Mouse (Mus musculus): ENCODE measurements around the gene Vegfc.

Gene Vegfc
- long read RNA-seq, experiment 1, partial matches to known transcripts: 0 of 5 reads
- long read RNA-seq, experiment 1, other reads (novel, unspliced or antisense): 1 of 5 reads
- long read RNA-seq, experiment 2, partial matches to known transcripts: 0 of 6 reads
- long read RNA-seq, experiment 2, other reads (novel, unspliced or antisense): 2 of 6 reads

GRCm38 (mm10) chr8:54077271-54078120, at the start of gene Vegfc:
Vegfc (plus strand) TSS chr8:54077606.
- intact Hi-C loops (cut with DNase I): loop anchor here (2.0 to 5.0 kb wide), 2 partner anchors 200 to 413 kb away; no protein-coding TSS in a partner anchor

- intact Hi-C loops (cut with DNase I): no loop called here
Measured at GRCm38 (mm10) chr8:54034584-54034983, 42.8 kb upstream of the Vegfc start.

- intact Hi-C loops (cut with DNase I): no loop called here
Measured at GRCm38 (mm10) chr8:54042601-54043000, 34.8 kb upstream of the Vegfc start.

GRCm38 (mm10) chr8:54043468-54043867, 33.9 kb upstream of the Vegfc start:
- intact Hi-C loops (cut with DNase I): no loop called here

- intact Hi-C loops (cut with DNase I): no loop called here
Measured at GRCm38 (mm10) chr8:54053210-54053609, 24.2 kb upstream of the Vegfc start.

- intact Hi-C loops (cut with DNase I): no loop called here
Measured at GRCm38 (mm10) chr8:54065492-54065891, 11.9 kb upstream of the Vegfc start.

GRCm38 (mm10) chr8:54076301-54076700, 1.1 kb upstream of the Vegfc start:
- intact Hi-C loops (cut with DNase I): loop anchor here (2.0 to 5.0 kb wide), 2 partner anchors 199 to 414 kb away; no protein-coding TSS in a partner anchor

- intact Hi-C loops (cut with DNase I): loop anchor here (2.0 to 5.0 kb wide), 2 partner anchors 200 to 414 kb away; no protein-coding TSS in a partner anchor
Measured at GRCm38 (mm10) chr8:54076791-54077270, 575 bp upstream of the Vegfc start.

GRCm38 (mm10) chr8:54078121-54078440, 675 bp downstream of the Vegfc start:
- intact Hi-C loops (cut with DNase I): loop anchor here (5.0 kb wide), 1 partner anchor 201 kb away; no protein-coding TSS in a partner anchor

GRCm38 (mm10) chr8:54079001-54079400, 1.6 kb downstream of the Vegfc start:
- intact Hi-C loops (cut with DNase I): loop anchor here (5.0 kb wide), 1 partner anchor 202 kb away; no protein-coding TSS in a partner anchor

GRCm38 (mm10) chr8:54079601-54080000, 2.2 kb downstream of the Vegfc start:
- intact Hi-C loops (cut with DNase I): loop anchor here (5.0 kb wide), 1 partner anchor 202 kb away; no protein-coding TSS in a partner anchor

GRCm38 (mm10) chr8:54085896-54086295, 8.5 kb downstream of the Vegfc start:
- intact Hi-C loops (cut with DNase I): no loop called here

- intact Hi-C loops (cut with DNase I): no loop called here
Measured at GRCm38 (mm10) chr8:54087114-54087513, 9.7 kb downstream of the Vegfc start.

GRCm38 (mm10) chr8:54089204-54089603, 11.8 kb downstream of the Vegfc start:
- intact Hi-C loops (cut with DNase I): no loop called here

GRCm38 (mm10) chr8:54089901-54090300, 12.5 kb downstream of the Vegfc start:
- intact Hi-C loops (cut with DNase I): no loop called here

- intact Hi-C loops (cut with DNase I): no loop called here
Measured at GRCm38 (mm10) chr8:54100058-54100457, 22.7 kb downstream of the Vegfc start.

GRCm38 (mm10) chr8:54114581-54114980, 37.2 kb downstream of the Vegfc start:
- intact Hi-C loops (cut with DNase I): no loop called here

GRCm38 (mm10) chr8:54120115-54120514, 42.7 kb downstream of the Vegfc start:
- intact Hi-C loops (cut with DNase I): no loop called here

- intact Hi-C loops (cut with DNase I): no loop called here
Measured at GRCm38 (mm10) chr8:54121942-54122341, 44.5 kb downstream of the Vegfc start.

- intact Hi-C loops (cut with DNase I): no loop called here
Measured at GRCm38 (mm10) chr8:54122345-54122744, 44.9 kb downstream of the Vegfc start.

GRCm38 (mm10) chr8:54130558-54130957, 53.2 kb downstream of the Vegfc start:
- intact Hi-C loops (cut with DNase I): no loop called here

- intact Hi-C loops (cut with DNase I): loop anchor here (5.0 to 10.0 kb wide), 2 partner anchors 281 to 342 kb away; no protein-coding TSS in a partner anchor
Measured at GRCm38 (mm10) chr8:54153240-54153639, 75.8 kb downstream of the Vegfc start.
